Mouse (Mus musculus): ENCODE measurements at regions not wholly inside any gene's neighbourhood (a gene's known extent, or its start where the extent isn't known, plus 50 kb on each side); places are given as distances from the start of the nearest gene placed in this dataset.

DNA sequence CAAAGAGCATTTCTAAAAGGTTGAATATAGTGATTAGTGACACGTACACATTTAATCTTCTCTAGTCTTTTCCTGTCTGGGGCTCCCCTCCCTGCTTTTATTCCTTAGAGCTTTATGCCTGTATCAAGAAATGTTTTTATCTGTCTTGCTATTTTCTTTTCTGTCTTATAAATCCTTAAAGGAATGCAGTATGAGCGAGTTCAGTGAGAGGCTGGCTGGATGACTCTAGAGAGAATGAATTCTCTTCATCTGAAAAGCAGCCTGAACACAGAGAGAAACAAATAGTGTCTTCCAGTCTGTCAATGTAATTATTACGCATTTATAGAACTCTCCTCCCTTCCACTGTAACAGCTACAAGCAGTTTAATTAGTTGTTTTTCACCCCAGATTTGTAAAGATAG lies 417.9 kb downstream of the Brinp1 start:
- Histone ChIP-seq H3K27me3 (replicated peaks) (no peaks in the 10 kb centered on the region), H3K4me2 (no peak overlapping the region), H3K9me3 (no peaks in the 10 kb centered on the region), H3K27ac (peak overlapping the region; percentile 45; the same call in 1 of the 2 replicates), H3K4me1 (peaks cover 9% of the 10 kb centered on the region), H3K36me3 (replicated peaks) (no peaks in the 10 kb centered on the region), H3K9ac (no peak overlapping the region), H3K4me3 (no peak overlapping the region)
- ATAC-seq (replicated peaks): peak; percentile 50
- 21% methylated on average over 3 of the region's 3 CpGs for WGBS

DNA sequence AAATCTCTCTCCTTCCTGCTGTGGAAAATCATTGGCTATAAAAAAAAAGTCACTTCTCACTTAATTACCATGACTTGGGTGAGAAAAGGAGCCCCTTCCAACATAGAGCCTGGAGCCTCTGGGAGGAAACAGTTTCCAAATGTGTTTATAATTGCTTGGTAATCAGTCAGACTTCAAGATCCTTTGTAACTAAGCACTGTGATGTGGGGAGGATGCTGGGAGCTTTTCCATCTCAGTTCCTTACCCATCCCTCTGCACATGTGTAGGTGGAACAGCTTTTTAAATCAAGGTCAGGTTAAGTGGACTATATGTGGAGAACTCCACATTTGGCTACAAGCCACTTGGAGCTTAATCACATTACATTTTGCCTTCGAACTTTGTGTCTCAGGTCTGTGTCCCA lies 418.4 kb downstream of the Brinp1 start:
- ATAC-seq (replicated peaks): peak; percentile 66
- H3K4me1 ChIP-seq: peaks cover 9% of the 10 kb centered on the region
- peak overlapping the region; percentile 45; the same call in 1 of the 2 replicates for H3K27ac ChIP-seq
- no peak overlapping the region for H3K4me3 ChIP-seq
- H3K9me3 ChIP-seq: no peaks in the 10 kb centered on the region
- H3K4me2 ChIP-seq: no peak overlapping the region
- H3K9ac ChIP-seq: no peak overlapping the region
- no peaks in the 10 kb centered on the region for H3K27me3 ChIP-seq (replicated peaks)
- no peaks in the 10 kb centered on the region for H3K36me3 ChIP-seq (replicated peaks)
- 20% methylated on average over 1 of the region's 1 CpGs for WGBS

DNA sequence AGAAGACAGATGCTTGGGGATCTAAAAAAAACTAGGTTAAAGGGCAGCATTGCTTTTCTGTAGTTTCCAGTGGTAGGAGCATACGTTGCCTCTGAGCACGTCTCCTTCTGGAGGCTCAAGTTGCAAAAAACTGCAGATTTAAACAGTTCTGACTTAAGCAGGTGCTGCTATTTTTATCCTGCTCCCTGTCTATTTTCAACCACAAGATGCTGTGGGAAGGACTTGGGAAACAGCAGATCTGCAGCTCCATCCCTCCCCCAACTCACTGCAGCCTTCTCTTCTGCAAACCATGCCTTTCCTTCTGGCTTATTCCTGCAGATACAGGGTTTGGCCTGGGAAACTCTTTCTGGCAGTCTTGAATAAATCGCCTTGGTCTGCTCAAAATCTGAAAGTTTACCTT lies 422.1 kb downstream of the Brinp1 start:
- Histone ChIP-seq H3K4me1 (peaks cover 9% of the 10 kb centered on the region), H3K9ac (no peak overlapping the region), H3K27ac (no peak overlapping the region), H3K4me2 (no peak overlapping the region), H3K4me3 (no peak overlapping the region), H3K27me3 (replicated peaks) (no peaks in the 10 kb centered on the region), H3K36me3 (replicated peaks) (no peaks in the 10 kb centered on the region), H3K9me3 (no peaks in the 10 kb centered on the region)
- ATAC-seq (replicated peaks): no peak
- whole genome bisulfite sequencing: 82% methylated on average over 3 of the region's 3 CpGs

DNA sequence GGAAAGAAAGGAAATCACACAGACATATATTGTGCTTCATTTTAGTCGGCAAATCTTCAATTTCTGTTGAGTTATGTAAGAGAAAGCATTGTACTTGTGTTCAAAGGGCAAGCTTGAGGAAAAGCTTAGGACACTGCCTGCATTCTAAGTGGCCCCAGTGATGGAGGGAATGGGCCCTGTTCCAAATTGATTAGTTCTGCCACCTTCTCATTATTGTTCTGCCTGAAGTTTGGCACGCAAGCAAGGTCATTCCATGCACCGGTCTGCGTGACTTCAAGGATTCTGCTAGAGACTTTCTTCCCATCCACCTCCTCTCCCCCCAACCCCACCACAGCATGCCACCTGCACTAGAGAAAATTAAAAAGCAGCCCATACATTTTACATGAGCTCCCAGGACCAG lies 466.2 kb downstream of the Brinp1 start:
- Histone ChIP-seq H3K9me3 (no peaks in the 10 kb centered on the region), H3K36me3 (replicated peaks) (no peaks in the 10 kb centered on the region), H3K9ac (no peak overlapping the region), H3K27me3 (replicated peaks) (no peaks in the 10 kb centered on the region), H3K4me2 (no peak overlapping the region), H3K27ac (no peak overlapping the region), H3K4me3 (no peak overlapping the region), H3K4me1 (no peaks in the 10 kb centered on the region)
- WGBS: 30% methylated on average over 4 of the region's 4 CpGs
- peak; percentile 75 for ATAC-seq (replicated peaks)

DNA sequence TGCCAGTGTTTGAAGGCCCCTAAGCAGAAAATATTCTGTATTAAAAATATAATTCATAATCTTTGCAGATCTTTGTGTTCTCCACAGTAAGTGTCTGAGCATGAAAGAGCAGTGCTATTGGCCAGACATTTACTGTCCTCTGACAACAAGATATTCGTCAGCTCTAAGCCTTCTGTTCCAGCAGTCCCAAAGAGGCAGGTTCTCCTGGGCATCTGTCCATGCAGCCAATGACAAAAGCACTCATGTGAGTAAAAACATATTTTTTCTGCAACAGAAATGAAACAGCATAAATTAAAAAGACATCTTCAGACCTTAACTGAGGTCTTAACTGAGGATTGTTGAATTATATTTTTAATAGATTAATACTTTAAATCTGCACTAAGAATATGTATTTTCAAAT lies 467.3 kb downstream of the Brinp1 start:
- no peaks in the 10 kb centered on the region for H3K27me3 ChIP-seq (replicated peaks)
- H3K9ac ChIP-seq: no peak overlapping the region

DNA sequence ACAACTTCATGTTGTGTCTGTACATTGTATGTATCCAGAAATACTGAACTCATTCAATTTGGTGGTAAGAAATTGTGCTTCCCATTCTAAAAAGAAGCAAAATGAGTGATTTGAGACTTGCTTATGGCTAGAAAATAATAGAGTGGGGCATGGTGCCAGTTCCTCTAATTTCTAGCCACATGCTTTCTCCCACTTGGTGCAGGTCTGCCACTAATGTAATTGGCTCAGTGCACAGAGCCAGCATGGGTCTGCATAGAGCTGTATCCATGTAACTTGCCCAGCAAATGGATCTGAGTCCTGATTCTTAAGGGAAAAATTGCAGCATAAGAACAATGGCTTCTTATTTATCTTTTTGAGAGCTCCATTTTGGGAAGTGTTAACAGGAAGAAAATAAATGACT lies 492.4 kb downstream of the Brinp1 start:
- H3K4me2 ChIP-seq: no peak overlapping the region
- ATAC-seq (replicated peaks): 0 out of 2 replicates have a peak, but pooled peaks have one; percentile 52
- H3K36me3 ChIP-seq (replicated peaks): no peaks in the 10 kb centered on the region
- no peak overlapping the region for H3K27ac ChIP-seq
- no peak overlapping the region for H3K9ac ChIP-seq
- H3K9me3 ChIP-seq: no peaks in the 10 kb centered on the region
- H3K4me3 ChIP-seq: no peak overlapping the region
- no peaks in the 10 kb centered on the region for H3K4me1 ChIP-seq
- no peaks in the 10 kb centered on the region for H3K27me3 ChIP-seq (replicated peaks)

More for the DNA sequence above, 467.3 kb downstream of the Brinp1 start:
- no peaks in the 10 kb centered on the region for H3K36me3 ChIP-seq (replicated peaks)
- no peak for ATAC-seq (replicated peaks)
- H3K9me3 ChIP-seq: no peaks in the 10 kb centered on the region
- H3K4me2 ChIP-seq: no peak overlapping the region
- no peak overlapping the region for H3K4me3 ChIP-seq
- H3K27ac ChIP-seq: no peak overlapping the region
- WGBS: 49% methylated on average over 1 of the region's 1 CpGs
- H3K4me1 ChIP-seq: no peaks in the 10 kb centered on the region

DNA sequence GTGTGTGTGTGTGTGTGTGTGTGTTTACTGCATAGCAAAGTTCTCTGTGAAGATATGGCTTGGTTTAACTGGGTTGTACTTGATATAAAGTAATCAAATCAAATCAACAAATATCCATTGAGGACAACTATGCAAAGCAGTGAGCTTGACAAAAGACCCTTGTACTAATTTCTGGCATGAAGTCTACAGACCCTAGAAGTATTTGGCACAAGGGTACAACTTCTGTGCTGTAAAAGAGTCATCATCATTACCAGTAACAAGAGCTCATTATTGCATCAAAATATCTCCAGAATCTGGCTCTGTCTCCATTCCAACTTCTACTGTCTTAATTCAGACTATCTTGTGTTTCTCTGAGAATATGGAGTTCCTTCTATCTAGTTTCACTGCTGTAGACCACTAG lies 538.2 kb downstream of the Brinp1 start:
- no peak for ATAC-seq (replicated peaks)
- H3K27me3 ChIP-seq (replicated peaks): no peaks in the 10 kb centered on the region
- H3K9ac ChIP-seq: no peak overlapping the region

DNA sequence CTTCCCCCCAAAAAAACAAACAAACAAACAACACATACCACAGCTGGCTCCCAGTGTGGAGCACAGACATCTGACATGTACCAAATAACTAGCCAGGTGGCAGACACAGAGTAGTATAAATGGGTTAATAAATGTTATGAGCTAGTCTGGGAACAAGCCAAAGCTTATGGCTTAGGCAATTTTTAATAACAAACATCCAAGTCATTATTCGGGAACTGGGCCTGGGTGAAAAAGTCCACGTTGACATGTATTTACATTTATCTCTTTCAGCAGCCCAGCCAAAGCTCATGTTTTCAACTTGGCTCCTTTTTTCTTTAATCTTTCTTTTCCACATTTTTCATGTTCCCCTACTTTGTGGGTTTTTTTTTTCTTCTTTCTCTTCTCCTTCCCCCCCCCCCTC lies 543.4 kb downstream of the Brinp1 start:
- H3K36me3 ChIP-seq (replicated peaks): no peaks in the 10 kb centered on the region
- no peak for ATAC-seq (replicated peaks)
- no peak overlapping the region for H3K9ac ChIP-seq
- H3K4me3 ChIP-seq: no peak overlapping the region
- H3K4me1 ChIP-seq: no peaks in the 10 kb centered on the region
- H3K4me2 ChIP-seq: no peak overlapping the region
- 88% methylated on average over 2 of the region's 2 CpGs for WGBS
- H3K27me3 ChIP-seq (replicated peaks): no peaks in the 10 kb centered on the region
- no peak overlapping the region for H3K27ac ChIP-seq
- H3K9me3 ChIP-seq: no peaks in the 10 kb centered on the region

More for the DNA sequence above, 538.2 kb downstream of the Brinp1 start:
- Histone ChIP-seq H3K27ac (no peak overlapping the region), H3K4me1 (no peaks in the 10 kb centered on the region), H3K4me2 (no peak overlapping the region), H3K36me3 (replicated peaks) (no peaks in the 10 kb centered on the region), H3K9me3 (no peaks in the 10 kb centered on the region), H3K4me3 (no peak overlapping the region)

DNA sequence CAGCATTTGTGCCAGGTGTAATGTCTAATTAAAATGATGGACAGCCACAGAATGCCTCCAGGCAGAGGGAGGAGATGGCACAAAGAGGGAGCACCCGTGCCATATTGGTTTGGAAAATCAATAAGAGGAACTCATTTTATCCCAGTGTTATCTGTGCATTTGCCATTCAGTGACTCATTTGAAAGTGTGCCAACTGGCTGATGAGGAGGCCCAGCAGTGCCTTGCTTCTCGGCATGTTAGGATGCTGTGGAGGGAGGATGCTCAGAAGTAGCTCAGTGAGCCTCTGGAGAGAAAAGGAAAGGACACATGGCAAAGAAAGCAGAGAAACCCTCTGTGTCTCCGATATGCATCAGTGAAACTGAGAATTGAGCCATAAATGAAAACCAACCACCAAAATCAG lies 549.8 kb downstream of the Brinp1 start:
- Histone ChIP-seq H3K4me2 (no peak overlapping the region), H3K27ac (no peak overlapping the region), H3K9me3 (no peaks in the 10 kb centered on the region), H3K9ac (no peak overlapping the region), H3K4me1 (no peaks in the 10 kb centered on the region), H3K36me3 (replicated peaks) (no peaks in the 10 kb centered on the region), H3K27me3 (replicated peaks) (no peaks in the 10 kb centered on the region), H3K4me3 (no peak overlapping the region)
- 66% methylated on average over 3 of the region's 3 CpGs for WGBS
- ATAC-seq (replicated peaks): no peak

DNA sequence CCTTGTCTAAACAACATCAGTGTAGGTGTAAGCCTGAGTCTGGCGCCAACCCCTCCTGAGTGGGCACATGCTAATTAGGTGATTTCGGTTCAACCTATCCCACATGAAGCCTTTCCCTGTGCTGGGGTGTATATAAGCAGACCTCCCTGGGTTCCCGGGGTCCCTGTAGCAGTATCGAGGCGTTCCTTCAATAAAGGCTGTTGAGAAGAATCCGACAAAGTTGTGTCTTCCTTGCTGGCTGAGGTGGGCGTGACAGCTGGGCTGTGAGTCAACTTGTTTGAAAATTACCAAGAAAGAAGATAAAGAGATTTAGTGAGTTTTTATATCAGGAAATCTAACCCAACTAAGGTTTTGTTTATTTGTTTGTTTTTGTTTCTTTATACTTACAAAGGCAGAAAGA lies 567.1 kb downstream of the Brinp1 start:
- Histone ChIP-seq H3K36me3 (replicated peaks) (no peaks in the 10 kb centered on the region), H3K9ac (no peak overlapping the region), H3K27me3 (replicated peaks) (no peaks in the 10 kb centered on the region), H3K4me1 (no peaks in the 10 kb centered on the region), H3K9me3 (no peaks in the 10 kb centered on the region), H3K27ac (no peak overlapping the region), H3K4me3 (no peak overlapping the region), H3K4me2 (no peak overlapping the region)
- ATAC-seq (replicated peaks): no peak
- 93% methylated on average over 7 of the region's 7 CpGs for WGBS

DNA sequence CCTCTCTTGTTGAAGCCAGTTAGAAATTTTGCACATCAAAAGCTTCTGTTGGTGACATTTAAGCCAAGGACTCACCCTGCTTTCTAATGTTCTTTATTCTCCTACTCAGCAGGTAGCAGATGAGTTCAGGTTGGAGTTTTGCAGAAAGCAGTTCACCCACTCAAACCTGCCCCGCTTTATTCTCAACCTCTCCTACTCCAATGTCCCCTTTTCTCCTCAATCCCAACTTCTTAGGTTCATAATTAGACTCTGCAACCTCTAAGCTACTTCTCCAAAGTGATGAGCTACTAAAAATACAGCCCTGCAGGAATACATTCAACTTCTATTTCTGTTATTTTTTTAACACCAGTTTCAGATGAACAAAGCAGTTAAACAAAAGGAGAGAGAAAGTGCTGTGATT lies 572.2 kb downstream of the Brinp1 start:
- H3K9ac ChIP-seq: no peak overlapping the region
- no peak overlapping the region for H3K4me2 ChIP-seq
- WGBS: 62% methylated on average over 1 of the region's 1 CpGs
- ATAC-seq (replicated peaks): no peak
- no peak overlapping the region for H3K27ac ChIP-seq
- H3K36me3 ChIP-seq (replicated peaks): no peaks in the 10 kb centered on the region
- no peaks in the 10 kb centered on the region for H3K4me1 ChIP-seq
- H3K27me3 ChIP-seq (replicated peaks): no peaks in the 10 kb centered on the region
- H3K4me3 ChIP-seq: no peak overlapping the region
- no peaks in the 10 kb centered on the region for H3K9me3 ChIP-seq

DNA sequence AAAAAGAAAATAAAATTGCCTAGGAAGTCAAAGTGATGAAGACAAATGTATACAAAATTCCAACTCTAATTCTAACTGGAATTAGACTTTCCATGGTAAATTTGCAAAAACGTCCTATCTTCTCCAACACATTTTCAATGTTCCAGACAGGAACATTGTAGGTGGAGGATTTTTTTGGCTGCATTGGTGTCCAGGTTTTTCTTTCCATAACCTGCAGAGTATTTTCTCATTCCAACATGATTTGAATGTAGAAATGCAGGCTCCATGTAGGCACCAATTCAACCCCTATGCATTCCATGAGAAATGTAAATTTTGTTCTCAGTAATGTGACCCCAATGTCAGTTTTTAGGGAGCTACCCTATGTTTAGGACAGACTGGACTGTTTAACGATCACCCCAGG lies 586.2 kb downstream of the Brinp1 start:
- no peaks in the 10 kb centered on the region for H3K27me3 ChIP-seq (replicated peaks)
- no peaks in the 10 kb centered on the region for H3K4me1 ChIP-seq
- ATAC-seq (replicated peaks): no peak
- no peaks in the 10 kb centered on the region for H3K9me3 ChIP-seq
- no peak overlapping the region for H3K27ac ChIP-seq
- no peaks in the 10 kb centered on the region for H3K36me3 ChIP-seq (replicated peaks)
- WGBS: 77% methylated on average over 2 of the region's 2 CpGs
- no peak overlapping the region for H3K9ac ChIP-seq
- H3K4me3 ChIP-seq: no peak overlapping the region
- no peak overlapping the region for H3K4me2 ChIP-seq

DNA sequence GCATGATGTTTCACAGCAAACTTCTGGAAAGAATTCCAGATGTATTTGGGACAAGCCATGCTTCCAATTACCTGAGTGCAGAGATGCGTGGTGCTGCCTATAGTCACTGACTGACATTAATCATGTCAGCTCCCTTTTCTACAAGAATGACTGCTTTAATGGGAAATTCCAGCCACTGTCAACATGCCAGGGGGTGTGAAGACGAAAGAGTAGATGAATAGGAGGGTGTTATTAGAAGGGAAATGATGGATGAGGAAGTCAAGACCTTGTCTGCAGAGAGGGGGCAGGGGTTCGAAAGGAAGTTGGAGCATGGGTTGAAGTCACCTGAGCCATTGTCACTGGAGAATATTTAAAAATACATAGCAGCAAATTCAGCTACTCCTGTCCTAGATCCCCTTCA lies 634.6 kb downstream of the Brinp1 start:
- H3K9ac ChIP-seq: no peak overlapping the region
- WGBS: 68% methylated on average over 3 of the region's 3 CpGs
- H3K27ac ChIP-seq: no peak overlapping the region
- H3K9me3 ChIP-seq: no peaks in the 10 kb centered on the region
- no peaks in the 10 kb centered on the region for H3K36me3 ChIP-seq (replicated peaks)
- H3K4me3 ChIP-seq: no peak overlapping the region
- ATAC-seq (replicated peaks): no peak
- no peaks in the 10 kb centered on the region for H3K4me1 ChIP-seq
- no peak overlapping the region for H3K4me2 ChIP-seq
- no peaks in the 10 kb centered on the region for H3K27me3 ChIP-seq (replicated peaks)

DNA sequence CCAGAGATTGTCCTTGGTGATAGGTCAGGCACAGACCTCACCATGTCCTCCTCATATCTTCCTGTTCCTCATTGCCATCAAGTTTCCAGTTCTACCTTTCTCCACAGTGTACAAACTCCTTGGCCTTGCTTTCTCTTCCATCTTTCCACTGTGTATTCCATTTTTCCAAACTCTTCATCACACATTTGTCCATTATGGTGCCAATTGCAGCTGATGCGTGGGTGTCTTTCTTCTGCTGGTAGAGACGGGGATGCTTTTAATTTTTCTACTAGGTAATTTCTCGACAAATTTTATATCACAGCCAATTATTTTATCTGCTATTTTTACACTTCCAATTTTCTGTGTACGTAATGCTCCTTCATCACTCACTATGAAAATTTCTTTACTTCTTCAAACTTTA lies 641.4 kb downstream of the Brinp1 start:
- no peak for ATAC-seq (replicated peaks)
- no peak overlapping the region for H3K27ac ChIP-seq
- no peak overlapping the region for H3K9ac ChIP-seq
- H3K27me3 ChIP-seq (replicated peaks): no peaks in the 10 kb centered on the region
- H3K4me3 ChIP-seq: no peak overlapping the region
- no peaks in the 10 kb centered on the region for H3K36me3 ChIP-seq (replicated peaks)
- no peaks in the 10 kb centered on the region for H3K9me3 ChIP-seq
- no peaks in the 10 kb centered on the region for H3K4me1 ChIP-seq
- 93% methylated on average over 4 of the region's 4 CpGs for WGBS
- no peak overlapping the region for H3K4me2 ChIP-seq
